Mouse (Mus musculus): ENCODE measurements around the gene B4galnt1. TPM values are rescaled to one million over a fixed set of nuclear protein-coding genes. Genes with fewer than 3 reads are reported as not detected.

Gene B4galnt1
- 196 and 239 TPM in 2 replicates for polyA plus RNA-seq (2012; rRNA removed)

DNA sequence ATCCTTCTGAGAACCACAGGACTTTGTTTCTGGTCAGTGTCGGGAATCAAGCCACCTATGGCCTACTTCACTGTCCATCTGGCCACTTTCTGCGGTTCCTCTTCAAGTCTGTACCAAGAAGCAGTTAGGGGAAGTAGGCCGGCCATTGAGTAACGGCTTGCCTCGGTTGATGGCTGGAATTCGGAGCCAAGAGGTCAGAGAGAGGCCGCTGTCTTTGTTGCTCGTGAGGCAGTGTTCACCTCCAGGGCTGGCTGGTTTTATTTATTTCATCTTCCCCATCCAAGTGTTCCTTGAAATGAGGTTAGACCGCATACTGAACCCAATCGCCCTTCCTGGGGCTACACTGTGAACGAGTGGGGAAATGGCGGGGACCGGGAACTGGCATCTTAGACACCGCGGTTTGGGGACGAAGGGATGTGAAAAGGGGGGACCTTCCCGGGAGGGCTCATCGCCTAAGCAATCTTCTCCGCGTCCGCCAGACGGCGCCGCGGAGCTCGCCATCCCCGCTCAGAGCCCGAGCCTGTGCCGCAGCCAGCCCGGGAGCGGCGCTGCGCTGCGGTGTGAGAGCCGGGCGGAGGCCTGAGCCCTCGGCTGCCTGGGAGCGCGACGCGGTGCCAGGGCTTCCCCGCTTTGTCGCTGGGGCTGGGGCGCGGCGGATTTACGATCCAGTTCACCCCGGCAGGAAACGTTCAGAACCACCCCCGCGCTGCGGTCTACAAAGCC is at the start of gene B4galnt1:
Gene B4galnt1, plus strand, starts transcription at position 595 of the 723 bp plus-strand sequence.
- peak within 1 kb of the TSS; percentile 65 for H3K27ac ChIP-seq (ENCODE audit: control insufficient read depth, insufficient read depth, low read length)
- peaks cover 31% of the 10 kb centered on the region for H3K4me1 ChIP-seq (replicated peaks; ENCODE audit: control insufficient read depth, insufficient read depth, low read length)
- peak within 1 kb of the TSS; percentile 82 for H3K4me3 ChIP-seq (ENCODE audit: control insufficient read depth, insufficient read depth, low read length)
- 0 out of 2 replicates have a peak, but pooled peaks cover under 1% of the 10 kb centered on the region for H3K36me3 ChIP-seq (ENCODE audit: control insufficient read depth, insufficient read depth, low read length)
- peak; percentile 84; the same call in 1 of the 2 replicates for TF ChIP-seq POLR2A (IDR thresholded peaks at IDR 0.05; ENCODE audit: control insufficient read depth, extremely low read depth, insufficient read depth, low read length, poor library complexity)
- TF ChIP-seq CTCF (IDR thresholded peaks at IDR 0.05; ENCODE audit: borderline replicate concordance, control insufficient read depth, extremely low read depth, insufficient read depth, low read length, poor library complexity), result peak; percentile 97
- DNase-seq, result peak; percentile 82
- H3K27me3 ChIP-seq (ENCODE audit: control insufficient read depth, insufficient read depth, low read length), result no peaks in the 10 kb centered on the region
- WGBS, result 4% methylated on average over 52 of the region's 52 CpGs

DNA sequence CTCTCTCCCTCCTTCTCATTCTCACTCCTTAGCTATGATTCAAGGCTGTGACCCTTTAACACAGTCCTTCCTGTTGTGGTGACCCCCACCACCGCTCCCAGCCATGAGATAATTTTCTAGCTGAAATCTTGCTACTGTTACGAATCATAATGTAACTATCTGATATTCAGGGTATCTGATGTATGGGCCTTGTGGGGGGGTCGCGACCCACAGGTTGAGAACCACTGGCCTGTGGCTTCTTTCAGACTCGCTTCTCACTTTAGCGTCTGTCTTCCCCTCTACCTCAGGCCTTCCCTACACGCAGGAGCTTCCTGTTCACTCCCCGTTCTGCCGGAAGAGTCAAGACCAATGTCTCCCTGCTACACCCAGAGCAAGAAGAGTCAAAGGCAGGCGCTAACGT is 46.6 kb upstream of the B4galnt1 start:
- Histone ChIP-seq H3K4me3 (ENCODE audit: control insufficient read depth, insufficient read depth, low read length) (no peak overlapping the region), H3K36me3 (ENCODE audit: control insufficient read depth, insufficient read depth, low read length) (peaks cover 21% of the 10 kb centered on the region), H3K27ac (ENCODE audit: control insufficient read depth, insufficient read depth, low read length) (no peak overlapping the region), H3K27me3 (ENCODE audit: control insufficient read depth, insufficient read depth, low read length) (no peaks in the 10 kb centered on the region), H3K4me1 (replicated peaks; ENCODE audit: control insufficient read depth, insufficient read depth, low read length) (peaks cover 6% of the 10 kb centered on the region)
- no peak for DNase-seq
- TF ChIP-seq CTCF (IDR thresholded peaks at IDR 0.05; ENCODE audit: borderline replicate concordance, control insufficient read depth, extremely low read depth, insufficient read depth, low read length, poor library complexity), result no peak
- no peak for TF ChIP-seq POLR2A (IDR thresholded peaks at IDR 0.05; ENCODE audit: control insufficient read depth, extremely low read depth, insufficient read depth, low read length, poor library complexity)
- 95% methylated on average over 11 of the region's 11 CpGs for whole genome bisulfite sequencing

DNA sequence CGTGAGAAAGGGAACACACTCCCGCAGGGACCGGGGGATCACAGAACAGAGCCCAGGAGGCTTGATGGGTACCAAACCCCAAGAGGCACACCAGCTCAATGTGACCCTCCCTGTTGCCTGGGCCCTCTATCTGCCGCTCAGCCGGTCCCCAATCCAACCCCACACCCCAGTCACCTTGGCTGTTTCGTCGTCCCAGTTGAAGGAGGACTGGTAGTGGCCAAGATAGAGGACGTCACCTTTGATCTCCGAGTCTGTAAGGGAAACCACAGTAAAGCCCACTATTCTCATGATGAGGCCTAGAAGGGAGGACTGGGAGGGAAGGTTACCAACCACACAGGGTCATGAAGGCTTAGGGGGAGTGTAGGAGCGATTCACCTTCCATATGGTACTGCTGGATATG is 45.8 kb upstream of the B4galnt1 start:
- TF ChIP-seq POLR2A (IDR thresholded peaks at IDR 0.05; ENCODE audit: control insufficient read depth, extremely low read depth, insufficient read depth, low read length, poor library complexity), result no peak
- TF ChIP-seq CTCF (IDR thresholded peaks at IDR 0.05; ENCODE audit: borderline replicate concordance, control insufficient read depth, extremely low read depth, insufficient read depth, low read length, poor library complexity), result no peak
- Histone ChIP-seq H3K27ac (ENCODE audit: control insufficient read depth, insufficient read depth, low read length) (no peak overlapping the region), H3K36me3 (ENCODE audit: control insufficient read depth, insufficient read depth, low read length) (peaks cover 21% of the 10 kb centered on the region), H3K27me3 (ENCODE audit: control insufficient read depth, insufficient read depth, low read length) (no peaks in the 10 kb centered on the region), H3K4me1 (replicated peaks; ENCODE audit: control insufficient read depth, insufficient read depth, low read length) (peaks cover 6% of the 10 kb centered on the region), H3K4me3 (ENCODE audit: control insufficient read depth, insufficient read depth, low read length) (no peak overlapping the region)
- 91% methylated on average over 10 of the region's 10 CpGs for WGBS
- no peak for DNase-seq

DNA sequence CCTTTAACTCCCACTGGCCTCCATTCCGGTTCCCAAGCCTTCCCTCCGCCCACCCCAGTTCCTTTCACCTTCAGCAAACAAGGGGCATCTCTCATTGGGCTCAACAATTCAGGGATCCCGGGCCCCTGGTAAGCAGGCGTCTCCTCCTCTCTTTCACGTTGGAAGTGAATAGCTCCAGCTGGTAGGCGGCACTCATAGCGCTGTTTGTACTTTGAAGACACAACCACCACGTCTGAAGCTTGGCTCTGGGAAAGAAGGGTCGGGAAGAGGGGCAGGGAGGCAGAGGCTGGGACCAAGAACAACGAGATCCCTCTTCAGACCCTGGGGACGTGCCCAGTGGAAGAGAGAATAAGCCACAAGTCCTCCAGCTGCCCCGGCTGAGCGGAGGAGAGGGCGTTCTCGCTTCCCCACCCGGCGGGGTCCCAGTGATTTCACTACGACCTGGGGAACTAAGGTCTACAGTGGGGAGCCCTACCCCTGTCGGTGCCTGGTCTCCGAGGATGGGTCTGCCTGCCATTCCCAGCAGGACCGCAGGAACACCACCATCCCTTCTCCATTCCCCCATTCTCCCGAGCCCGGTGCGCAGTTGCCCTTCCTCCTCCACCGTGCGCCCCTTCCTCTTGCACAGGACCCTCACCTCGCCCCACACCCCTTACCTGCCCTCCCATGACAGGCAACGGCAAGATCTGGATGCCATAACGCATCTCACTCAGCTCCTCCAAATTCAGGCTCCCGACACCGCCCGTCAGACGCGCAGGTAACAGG is 44.5 kb upstream of the B4galnt1 start:
- H3K4me3 ChIP-seq (ENCODE audit: control insufficient read depth, insufficient read depth, low read length), result peak overlapping the region; percentile 79
- TF ChIP-seq POLR2A (IDR thresholded peaks at IDR 0.05; ENCODE audit: control insufficient read depth, extremely low read depth, insufficient read depth, low read length, poor library complexity) (no peak), CTCF (IDR thresholded peaks at IDR 0.05; ENCODE audit: borderline replicate concordance, control insufficient read depth, extremely low read depth, insufficient read depth, low read length, poor library complexity) (no peak)
- H3K27me3 ChIP-seq (ENCODE audit: control insufficient read depth, insufficient read depth, low read length), result no peaks in the 10 kb centered on the region
- DNase-seq, result no peak
- no peak overlapping the region for H3K27ac ChIP-seq (ENCODE audit: control insufficient read depth, insufficient read depth, low read length)
- 5% methylated on average over 34 of the region's 34 CpGs for WGBS
- peaks cover 21% of the 10 kb centered on the region for H3K36me3 ChIP-seq (ENCODE audit: control insufficient read depth, insufficient read depth, low read length)
- H3K4me1 ChIP-seq (replicated peaks; ENCODE audit: control insufficient read depth, insufficient read depth, low read length), result peaks cover 6% of the 10 kb centered on the region

DNA sequence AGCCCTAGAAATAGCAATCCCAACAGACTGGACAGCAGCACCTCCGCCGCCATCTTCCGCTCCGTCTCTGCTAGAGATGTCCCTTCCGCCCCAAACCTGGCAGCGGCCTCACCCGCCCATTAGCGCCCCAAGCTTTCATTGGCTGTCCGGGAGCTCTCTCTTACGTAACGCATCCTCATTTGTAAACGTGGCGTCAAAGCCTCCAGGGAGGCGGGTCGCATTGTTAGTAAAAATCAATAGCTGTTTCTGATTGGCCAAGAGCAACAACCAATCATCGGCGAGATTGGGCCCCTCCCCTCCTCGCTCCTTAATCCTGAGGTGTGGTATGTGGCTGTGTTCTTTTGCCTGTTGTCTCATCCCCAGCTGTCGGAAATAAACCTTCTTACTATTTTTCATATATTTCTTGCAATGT is 44.0 kb upstream of the B4galnt1 start, which contains the start of gene Os9:
Gene Os9, minus strand, starts transcription at position 66 of the 412 bp plus-strand sequence.
- TF ChIP-seq POLR2A (IDR thresholded peaks at IDR 0.05; ENCODE audit: control insufficient read depth, extremely low read depth, insufficient read depth, low read length, poor library complexity), result peak; percentile 60; the same call in 1 of the 2 replicates
- TF ChIP-seq CTCF (IDR thresholded peaks at IDR 0.05; ENCODE audit: borderline replicate concordance, control insufficient read depth, extremely low read depth, insufficient read depth, low read length, poor library complexity), result no peak
- Histone ChIP-seq H3K36me3 (ENCODE audit: control insufficient read depth, insufficient read depth, low read length) (peaks cover 21% of the 10 kb centered on the region), H3K27me3 (ENCODE audit: control insufficient read depth, insufficient read depth, low read length) (no peaks in the 10 kb centered on the region), H3K4me1 (replicated peaks; ENCODE audit: control insufficient read depth, insufficient read depth, low read length) (peaks cover 6% of the 10 kb centered on the region), H3K4me3 (ENCODE audit: control insufficient read depth, insufficient read depth, low read length) (peak within 1 kb of the TSS; percentile 79), H3K27ac (ENCODE audit: control insufficient read depth, insufficient read depth, low read length) (no peak within 1 kb of the TSS)
- WGBS, result under 1% methylated on average over 19 of the region's 19 CpGs
- peak; percentile 95 for DNase-seq

GRCm38 (mm10) chr10:127122018-127122417 is 43.0 kb upstream of the B4galnt1 start:
- Histone ChIP-seq H3K27ac (ENCODE audit: control insufficient read depth, insufficient read depth, low read length) (no peak overlapping the region), H3K27me3 (ENCODE audit: control insufficient read depth, insufficient read depth, low read length) (no peaks in the 10 kb centered on the region), H3K4me3 (ENCODE audit: control insufficient read depth, insufficient read depth, low read length) (no peak overlapping the region), H3K4me1 (replicated peaks; ENCODE audit: control insufficient read depth, insufficient read depth, low read length) (peaks cover 6% of the 10 kb centered on the region), H3K36me3 (ENCODE audit: control insufficient read depth, insufficient read depth, low read length) (peaks cover 19% of the 10 kb centered on the region)
- no peak for TF ChIP-seq CTCF (IDR thresholded peaks at IDR 0.05; ENCODE audit: borderline replicate concordance, control insufficient read depth, extremely low read depth, insufficient read depth, low read length, poor library complexity)
- TF ChIP-seq POLR2A (IDR thresholded peaks at IDR 0.05; ENCODE audit: control insufficient read depth, extremely low read depth, insufficient read depth, low read length, poor library complexity), result no peak
- WGBS, result 96% methylated on average over 3 of the region's 3 CpGs
- DNase-seq, result no peak

Data from thymus, adult 2 months (tissue).